18 mouse cellular contexts compared by ENCODE assay signal in genomic region chr2:172506121-172506520, GRCm38 (mm10). TPM values are rescaled to one million over a fixed set of nuclear protein-coding genes. Genes with fewer than 3 reads are reported as not detected.
"Had no signal": no experiment of that assay in that cellular context is flagged by ENCODE, and none has a peak within 500 bp of the region (broad histone marks: within the 10 kb centered on the region; RNA-seq: fewer than 3 reads in every experiment).

No protein-coding gene starts in this region.

- H3K4me3 ChIP-seq: hindbrain, embryonic 15.5 days; layer of hippocampus, adult 2 months; limb, embryonic 12.5 days; liver, embryonic 13.5 days; megakaryocyte, embryonic 14.5 days; midbrain, embryonic 15.5 days; neural tube, embryonic 12.5 days had no signal

- H3K4me2 ChIP-seq: hindbrain, embryonic 15.5 days; limb, embryonic 12.5 days; liver, embryonic 13.5 days; midbrain, embryonic 11.5 days; midbrain, embryonic 15.5 days; neural tube, embryonic 12.5 days had no signal

- H3K4me1 ChIP-seq: hindbrain, embryonic 15.5 days; midbrain, embryonic 15.5 days; neural tube, embryonic 12.5 days had no signal

- ATAC-seq: liver, postnatal 0 days; midbrain, embryonic 15.5 days had no signal

- H3K27ac ChIP-seq: hindbrain, embryonic 15.5 days; kidney, postnatal 0 days; layer of hippocampus, adult 2 months; limb, embryonic 12.5 days; liver, embryonic 13.5 days; macrophage; midbrain, embryonic 15.5 days; neural tube, embryonic 12.5 days had no signal

- DNase-seq: liver; liver, embryonic 13.5 days; liver, postnatal 0 days; spleen, adult 18-20 months; thymus, postnatal 36 days had no signal

- H3K36me3 ChIP-seq: hindbrain, embryonic 15.5 days; limb, embryonic 12.5 days; liver, embryonic 13.5 days; midbrain, embryonic 15.5 days; neural tube, embryonic 12.5 days had no signal

- H3K27me3 ChIP-seq: hindbrain, embryonic 15.5 days; limb, embryonic 12.5 days; liver, embryonic 13.5 days; midbrain, embryonic 15.5 days; neural tube, embryonic 12.5 days had no signal

- H3K9me3 ChIP-seq: hindbrain, embryonic 15.5 days; limb, embryonic 12.5 days; liver, embryonic 13.5 days; megakaryocyte, embryonic 14.5 days; midbrain, embryonic 15.5 days; neural tube, embryonic 12.5 days had no signal

- H3K9ac ChIP-seq: hindbrain, embryonic 15.5 days; limb, embryonic 12.5 days; liver, embryonic 13.5 days; liver, postnatal 0 days; midbrain, embryonic 15.5 days; neural tube, embryonic 12.5 days had no signal

RNA-seq across cellular contexts. Expression of gene Fam209, which starts 33.8 kb away (rescaled TPM):
- total RNA-seq: layer of hippocampus, adult 2 months; layer of hippocampus, postnatal 10 days; left cerebral cortex, postnatal 36 days had no signal
- polyA plus RNA-seq: hindbrain, embryonic 15.5 days; kidney, postnatal 0 days; limb, embryonic 12.5 days; liver, embryonic 13.5 days; liver, postnatal 0 days; midbrain, embryonic 11.5 days; midbrain, embryonic 15.5 days; neural tube, embryonic 12.5 days had no signal

RNA-seq across cellular contexts. Expression of gene Tfap2c, which starts 43.3 kb away (rescaled TPM):
- total RNA-seq: monocyte, adult 5-6 weeks; neutrophil, adult 5-6 weeks had no signal
- polyA plus RNA-seq: liver, embryonic 13.5 days; liver, postnatal 0 days; macrophage had no signal

RNA-seq across cellular contexts. Expression of gene Gcnt7, which starts 47.7 kb away (rescaled TPM):
- total RNA-seq: layer of hippocampus, adult 2 months; layer of hippocampus, postnatal 10 days; left cerebral cortex, postnatal 36 days; monocyte, adult 5-6 weeks had no signal
- polyA plus RNA-seq: macrophage had no signal
